Mouse (Mus musculus): Measurements from ENCODE around the gene Tnfaip3. TPM values are rescaled to one million over a fixed set of nuclear protein-coding genes. Genes with fewer than 3 reads are reported as not detected.

The Tnfaip3 gene
- polyA plus RNA-seq, 1 experiment from 2014 or later: 2.4 TPM

DNA sequence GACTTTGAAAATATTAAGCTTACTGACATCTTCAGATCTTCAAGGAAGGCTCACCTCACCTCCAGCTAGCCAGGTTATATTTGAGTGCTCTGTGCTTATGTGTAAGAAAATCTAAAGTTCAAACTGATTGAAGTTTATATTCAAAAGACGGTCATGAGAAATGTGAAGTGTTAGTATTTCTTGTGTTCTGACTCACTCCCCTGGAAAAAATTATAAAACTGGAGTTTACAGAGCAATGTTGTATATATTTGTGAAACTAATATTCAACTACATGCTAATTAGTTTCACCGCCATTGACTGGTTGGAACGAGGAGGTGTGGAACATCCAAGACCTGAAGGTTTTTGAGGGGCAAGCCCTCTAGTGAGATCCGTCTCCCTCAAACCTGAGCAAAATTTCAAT lies 22.5 kb downstream of the Tnfaip3 start:
- Histone ChIP-seq H3K4me2 (no peak overlapping the region), H3K27ac (no peak overlapping the region), H3K27me3 (no peaks in the 10 kb centered on the region), H3K9me3 (replicated peaks) (no peaks in the 10 kb centered on the region), H3K36me3 (no peaks in the 10 kb centered on the region), H3K9ac (no peak overlapping the region), H3K4me3 (no peak overlapping the region), H3K4me1 (replicated peaks) (no peaks in the 10 kb centered on the region)
- 90% methylated on average over 4 of the region's 4 CpGs for WGBS
- no peak for ATAC-seq (replicated peaks; ENCODE audit: insufficient number of reproducible peaks, insufficient read depth, low FRiP score, low read depth)

DNA sequence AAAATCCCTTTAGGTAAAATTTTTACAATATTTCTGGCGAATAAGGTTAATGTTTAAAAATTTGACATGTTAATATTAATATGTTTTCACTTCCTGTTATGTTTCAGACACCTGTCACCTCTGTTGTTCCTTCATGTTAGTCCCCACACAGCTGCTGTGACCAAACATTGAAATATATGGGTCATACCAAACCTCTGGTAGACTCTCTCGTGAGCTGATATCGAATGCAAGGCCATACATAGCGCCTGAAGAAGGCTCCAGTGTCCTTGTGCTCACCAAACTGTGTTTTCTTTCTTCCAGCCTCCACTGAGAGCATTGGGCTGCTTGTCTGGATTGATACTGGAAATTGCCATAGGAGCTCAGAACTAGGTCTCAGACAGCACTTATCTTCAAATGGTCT lies 24.4 kb downstream of the Tnfaip3 start:
- H3K9me3 ChIP-seq (replicated peaks): no peaks in the 10 kb centered on the region
- H3K9ac ChIP-seq: no peak overlapping the region
- H3K4me3 ChIP-seq: no peak overlapping the region
- no peak overlapping the region for H3K4me2 ChIP-seq
- no peaks in the 10 kb centered on the region for H3K27me3 ChIP-seq
- ATAC-seq (replicated peaks; ENCODE audit: insufficient number of reproducible peaks, insufficient read depth, low FRiP score, low read depth): no peak
- H3K27ac ChIP-seq: no peak overlapping the region
- no peaks in the 10 kb centered on the region for H3K36me3 ChIP-seq
- no peaks in the 10 kb centered on the region for H3K4me1 ChIP-seq (replicated peaks)
- WGBS: 85% methylated on average over 4 of the region's 4 CpGs

DNA sequence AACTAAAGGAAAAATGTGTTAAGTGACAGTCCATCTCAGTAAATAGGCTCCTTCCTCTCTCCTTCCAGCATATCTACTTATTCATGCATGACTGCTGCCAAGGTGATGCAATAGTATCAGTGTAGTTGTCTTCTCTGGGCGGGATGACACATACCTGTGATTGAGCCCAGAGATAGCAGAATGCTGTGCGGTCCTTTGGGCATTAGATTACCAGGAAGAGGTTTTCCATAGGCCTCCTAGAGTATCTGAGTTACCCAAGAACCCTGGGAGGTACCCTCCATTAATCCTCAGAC lies 27.6 kb downstream of the Tnfaip3 start:
- H3K36me3 ChIP-seq: no peaks in the 10 kb centered on the region
- H3K4me2 ChIP-seq: no peak overlapping the region
- H3K4me1 ChIP-seq (replicated peaks): no peaks in the 10 kb centered on the region
- no peak overlapping the region for H3K4me3 ChIP-seq
- WGBS: 58% methylated on average over 2 of the region's 2 CpGs
- no peaks in the 10 kb centered on the region for H3K27me3 ChIP-seq
- no peaks in the 10 kb centered on the region for H3K9me3 ChIP-seq (replicated peaks)
- no peak overlapping the region for H3K9ac ChIP-seq
- H3K27ac ChIP-seq: no peak overlapping the region
- ATAC-seq (replicated peaks; ENCODE audit: insufficient number of reproducible peaks, insufficient read depth, low FRiP score, low read depth): no peak

DNA sequence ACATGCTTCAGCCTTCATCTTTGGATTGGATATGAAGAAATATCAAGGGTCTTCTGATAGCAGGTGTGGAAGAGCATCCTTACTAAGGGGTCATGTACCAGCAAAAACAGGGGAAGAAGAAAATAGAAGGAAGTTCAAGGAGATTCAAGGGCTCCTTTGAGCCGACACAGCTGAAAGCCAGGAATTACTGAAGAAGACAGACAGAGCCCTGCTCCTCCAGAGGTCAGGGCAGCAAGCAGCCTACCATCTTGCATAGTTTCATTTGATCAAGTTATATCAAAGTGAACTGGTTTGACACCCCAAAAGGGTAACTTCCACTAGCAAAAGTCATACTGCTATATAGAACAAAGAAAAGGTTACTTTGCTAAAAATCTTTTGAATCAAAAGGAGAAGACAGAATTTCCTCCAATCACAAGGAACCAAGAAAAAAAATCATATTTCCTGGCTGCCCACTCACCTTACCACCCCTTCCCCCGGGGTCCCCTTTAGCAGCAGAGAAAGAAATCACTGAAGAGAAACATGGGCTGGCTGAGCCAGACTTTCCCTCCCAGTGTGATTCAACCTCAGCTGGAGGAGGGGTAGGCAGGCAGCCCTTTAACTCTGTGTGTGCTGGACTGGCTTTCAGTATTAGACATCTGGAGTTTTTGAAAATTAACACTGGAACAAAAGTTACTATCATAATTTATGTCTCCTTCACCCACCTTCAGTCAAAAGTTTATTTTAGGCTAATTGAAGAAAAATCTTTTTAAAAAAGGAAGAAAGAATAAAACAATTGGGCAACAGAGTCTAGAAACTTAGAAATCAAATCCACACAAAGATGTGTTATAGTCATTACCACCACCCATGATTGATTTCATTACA lies 28.2 kb downstream of the Tnfaip3 start:
- Histone ChIP-seq H3K9ac (no peak overlapping the region), H3K4me1 (replicated peaks) (no peaks in the 10 kb centered on the region), H3K9me3 (replicated peaks) (no peaks in the 10 kb centered on the region), H3K4me2 (no peak overlapping the region), H3K36me3 (no peaks in the 10 kb centered on the region), H3K4me3 (no peak overlapping the region), H3K27me3 (no peaks in the 10 kb centered on the region), H3K27ac (no peak overlapping the region)
- 15% methylated on average over 2 of the region's 2 CpGs for WGBS
- no peak for ATAC-seq (replicated peaks; ENCODE audit: insufficient number of reproducible peaks, insufficient read depth, low FRiP score, low read depth)

DNA sequence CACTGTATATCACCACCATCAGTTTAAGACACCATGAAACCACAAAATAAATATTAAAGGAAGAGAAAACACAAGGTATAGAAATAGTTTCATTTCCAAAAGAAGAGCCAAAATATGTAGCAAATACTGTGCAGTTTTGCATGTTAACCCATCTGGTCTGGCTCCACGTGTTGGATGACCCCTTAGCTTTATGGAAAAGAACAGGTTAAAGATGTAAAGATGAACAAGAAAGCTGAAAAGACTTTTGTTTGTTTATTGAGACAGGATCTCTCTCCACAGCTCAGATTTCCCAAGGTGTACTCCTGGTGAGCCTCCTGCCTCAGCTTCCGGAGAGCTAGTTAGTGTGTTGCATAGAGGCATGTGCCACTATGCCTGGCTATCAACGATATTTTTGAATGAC lies 29.9 kb downstream of the Tnfaip3 start:
- H3K9ac ChIP-seq: no peak overlapping the region
- H3K4me1 ChIP-seq (replicated peaks): no peaks in the 10 kb centered on the region
- H3K4me3 ChIP-seq: no peak overlapping the region
- no peaks in the 10 kb centered on the region for H3K27me3 ChIP-seq
- no peak for ATAC-seq (replicated peaks; ENCODE audit: insufficient number of reproducible peaks, insufficient read depth, low FRiP score, low read depth)
- H3K36me3 ChIP-seq: no peaks in the 10 kb centered on the region
- H3K27ac ChIP-seq: no peak overlapping the region
- no peaks in the 10 kb centered on the region for H3K9me3 ChIP-seq (replicated peaks)
- 86% methylated on average over 3 of the region's 3 CpGs for WGBS
- no peak overlapping the region for H3K4me2 ChIP-seq

DNA sequence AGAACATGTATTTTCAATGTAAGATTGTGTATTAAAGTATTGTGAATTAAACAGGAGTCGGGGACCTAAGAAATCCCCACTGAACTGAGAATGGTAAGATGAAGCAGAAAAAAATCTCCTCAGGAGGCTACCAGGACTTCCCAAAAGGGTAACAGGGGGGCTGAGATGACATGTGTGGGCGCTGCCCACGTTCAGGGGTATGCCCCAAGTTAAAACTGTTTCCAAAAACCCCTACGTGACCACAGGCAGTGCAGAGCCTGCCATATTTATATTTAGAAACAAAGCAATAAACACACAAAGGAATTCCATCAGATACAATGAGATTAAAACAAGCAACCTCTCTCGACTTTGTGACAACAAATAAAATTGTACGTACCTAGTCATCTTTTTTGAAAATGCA lies 31.9 kb downstream of the Tnfaip3 start:
- WGBS: 63% methylated on average over 6 of the region's 6 CpGs
- no peak overlapping the region for H3K4me2 ChIP-seq
- H3K27ac ChIP-seq: no peak overlapping the region

DNA sequence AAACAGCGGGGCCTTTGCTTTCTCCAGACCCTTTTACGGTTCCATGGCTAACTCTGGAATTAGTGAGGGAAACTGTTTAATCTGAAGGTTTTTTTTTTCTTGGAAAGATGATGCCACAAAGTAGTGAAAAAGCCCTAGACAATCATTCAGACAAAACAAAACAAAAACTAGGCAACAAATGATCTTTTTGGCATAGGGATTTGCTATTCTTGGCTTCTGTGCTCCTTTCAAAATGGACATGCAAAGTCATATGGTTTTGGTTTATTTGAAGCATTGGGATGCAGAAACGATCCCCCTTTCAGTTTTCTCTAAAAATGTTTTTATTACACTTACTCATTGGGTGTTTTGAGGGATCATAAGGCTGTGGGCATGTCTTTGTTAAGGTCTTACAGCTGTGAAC lies 41.0 kb downstream of the Tnfaip3 start:
- H3K36me3 ChIP-seq: no peaks in the 10 kb centered on the region
- no peak overlapping the region for H3K4me2 ChIP-seq
- H3K4me3 ChIP-seq: no peak overlapping the region
- no peak overlapping the region for H3K27ac ChIP-seq
- ATAC-seq (replicated peaks; ENCODE audit: insufficient number of reproducible peaks, insufficient read depth, low FRiP score, low read depth): no peak
- H3K9ac ChIP-seq: no peak overlapping the region
- no peaks in the 10 kb centered on the region for H3K9me3 ChIP-seq (replicated peaks)
- 67% methylated on average over 3 of the region's 3 CpGs for WGBS
- no peaks in the 10 kb centered on the region for H3K27me3 ChIP-seq
- no peaks in the 10 kb centered on the region for H3K4me1 ChIP-seq (replicated peaks)

More for the DNA sequence above, 31.9 kb downstream of the Tnfaip3 start:
- no peak overlapping the region for H3K9ac ChIP-seq
- no peak overlapping the region for H3K4me3 ChIP-seq
- H3K9me3 ChIP-seq (replicated peaks): no peaks in the 10 kb centered on the region
- no peak for ATAC-seq (replicated peaks; ENCODE audit: insufficient number of reproducible peaks, insufficient read depth, low FRiP score, low read depth)
- H3K36me3 ChIP-seq: no peaks in the 10 kb centered on the region
- no peaks in the 10 kb centered on the region for H3K27me3 ChIP-seq
- no peaks in the 10 kb centered on the region for H3K4me1 ChIP-seq (replicated peaks)

DNA sequence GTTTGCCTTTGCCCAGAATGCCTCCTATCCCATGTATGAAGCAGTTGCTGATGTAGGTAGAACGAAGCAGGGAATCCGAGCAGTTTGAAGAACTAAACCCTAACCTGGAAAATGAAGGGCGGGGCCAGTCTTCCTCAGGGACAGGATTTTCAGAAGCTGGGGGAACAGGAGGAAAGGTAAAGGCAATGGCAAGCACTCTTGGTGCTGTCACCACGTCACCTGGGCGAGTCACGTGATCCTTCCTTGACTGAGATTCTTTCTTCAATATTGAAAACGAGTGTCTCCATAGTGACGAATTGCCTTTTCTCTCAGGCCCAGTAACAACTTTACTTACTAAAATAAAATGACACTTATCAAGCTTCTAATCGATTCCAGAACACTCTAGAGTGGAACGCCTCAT lies 48.6 kb downstream of the Tnfaip3 start:
- no peak overlapping the region for H3K27ac ChIP-seq
- WGBS: 90% methylated on average over 10 of the region's 10 CpGs
- H3K4me1 ChIP-seq (replicated peaks): no peaks in the 10 kb centered on the region
- H3K4me2 ChIP-seq: no peak overlapping the region
- no peaks in the 10 kb centered on the region for H3K9me3 ChIP-seq (replicated peaks)
- no peaks in the 10 kb centered on the region for H3K27me3 ChIP-seq
- H3K9ac ChIP-seq: no peak overlapping the region
- no peak for ATAC-seq (replicated peaks; ENCODE audit: insufficient number of reproducible peaks, insufficient read depth, low FRiP score, low read depth)
- no peaks in the 10 kb centered on the region for H3K36me3 ChIP-seq
- no peak overlapping the region for H3K4me3 ChIP-seq

DNA sequence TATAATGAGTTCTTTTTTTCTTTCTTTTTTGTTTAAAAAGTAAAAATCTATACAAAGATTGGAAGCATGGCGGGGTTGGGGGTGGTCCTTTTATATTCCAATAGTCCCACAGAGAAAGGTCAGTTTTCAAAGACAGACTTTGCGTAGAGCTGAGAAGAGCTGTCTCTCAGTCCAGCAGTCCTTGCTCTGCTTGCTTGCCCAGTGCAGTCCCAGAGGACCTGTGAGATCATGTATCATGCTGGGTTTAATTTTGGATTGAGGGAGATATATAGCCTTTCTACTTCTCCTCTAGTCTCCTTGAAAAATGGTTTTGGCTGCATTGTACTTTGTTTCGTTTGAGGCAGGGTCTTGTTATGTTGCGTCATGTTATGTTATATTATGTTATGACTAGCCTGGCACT lies 49.9 kb downstream of the Tnfaip3 start:
- ATAC-seq (replicated peaks; ENCODE audit: insufficient number of reproducible peaks, insufficient read depth, low FRiP score, low read depth): no peak
- no peak overlapping the region for H3K9ac ChIP-seq
- no peak overlapping the region for H3K4me3 ChIP-seq
- H3K27ac ChIP-seq: no peak overlapping the region
- WGBS: 86% methylated on average over 4 of the region's 4 CpGs
- no peaks in the 10 kb centered on the region for H3K36me3 ChIP-seq
- no peak overlapping the region for H3K4me2 ChIP-seq
- no peaks in the 10 kb centered on the region for H3K4me1 ChIP-seq (replicated peaks)
- no peaks in the 10 kb centered on the region for H3K9me3 ChIP-seq (replicated peaks)
- H3K27me3 ChIP-seq: no peaks in the 10 kb centered on the region

DNA sequence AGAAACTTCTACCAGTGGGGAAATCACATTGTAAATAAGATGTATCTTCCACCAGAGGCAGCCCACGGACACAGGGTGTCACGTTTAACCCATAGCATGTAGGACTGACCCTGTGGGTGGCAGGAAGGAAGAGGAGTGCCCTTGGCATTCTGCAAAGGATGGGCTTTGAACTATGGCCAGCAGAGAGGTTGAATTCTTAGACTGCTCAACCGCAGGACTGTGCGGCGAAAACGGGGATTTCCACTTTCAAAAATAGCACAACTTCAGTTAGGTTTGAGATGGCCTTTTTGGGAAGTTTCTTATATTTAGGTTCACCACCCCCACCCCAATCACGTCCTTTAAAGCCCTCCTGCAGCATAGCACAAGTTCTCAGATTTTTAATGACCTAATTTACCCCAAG lies 50.6 kb downstream of the Tnfaip3 start:
- Histone ChIP-seq H3K4me2 (no peak overlapping the region), H3K9ac (no peak overlapping the region), H3K9me3 (replicated peaks) (no peaks in the 10 kb centered on the region), H3K4me1 (replicated peaks) (no peaks in the 10 kb centered on the region), H3K27ac (no peak overlapping the region), H3K4me3 (no peak overlapping the region), H3K27me3 (no peaks in the 10 kb centered on the region), H3K36me3 (no peaks in the 10 kb centered on the region)
- whole genome bisulfite sequencing: 47% methylated on average over 7 of the region's 7 CpGs
- ATAC-seq (replicated peaks; ENCODE audit: insufficient number of reproducible peaks, insufficient read depth, low FRiP score, low read depth): no peak

DNA sequence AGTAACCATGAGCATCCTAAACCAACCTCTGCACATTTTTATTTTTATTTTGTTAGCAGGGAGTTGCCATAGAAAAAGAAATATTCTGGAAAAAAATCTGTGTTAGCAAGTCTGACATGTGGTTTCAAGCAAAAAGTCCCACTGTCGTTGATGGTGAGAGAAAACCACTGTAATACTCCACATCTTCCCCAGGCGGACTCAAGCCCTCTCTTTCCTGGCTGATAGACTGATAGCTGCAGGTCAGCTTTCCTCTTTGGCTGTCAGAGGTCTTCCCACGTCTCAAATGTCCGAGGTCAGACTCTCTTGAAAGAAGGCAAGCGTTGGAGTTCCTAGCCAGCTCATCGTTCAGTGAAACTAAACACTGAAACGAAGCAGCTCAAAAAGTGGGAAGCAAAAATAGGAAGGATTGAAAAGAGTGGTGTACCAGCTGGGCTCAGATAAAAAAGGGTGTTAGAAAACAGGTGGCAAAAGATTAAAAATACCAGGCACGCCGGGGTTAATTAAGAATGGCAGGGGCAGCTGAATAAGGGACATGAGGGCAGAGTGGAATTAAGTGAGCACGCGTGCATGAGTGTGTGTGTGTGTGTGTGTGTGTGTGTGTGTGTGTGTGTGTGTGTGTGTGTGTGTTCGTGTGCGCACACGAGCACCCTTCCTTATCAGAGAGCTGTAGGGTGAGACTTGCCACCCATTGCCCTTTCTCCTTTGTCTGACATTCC lies 55.5 kb downstream of the Tnfaip3 start:
- no peak overlapping the region for H3K4me3 ChIP-seq
- no peak overlapping the region for H3K9ac ChIP-seq
- no peaks in the 10 kb centered on the region for H3K36me3 ChIP-seq
- no peak for ATAC-seq (replicated peaks; ENCODE audit: insufficient number of reproducible peaks, insufficient read depth, low FRiP score, low read depth)
- no peak overlapping the region for H3K4me2 ChIP-seq
- WGBS: 52% methylated on average over 14 of the region's 14 CpGs
- H3K27ac ChIP-seq: no peak overlapping the region
- H3K4me1 ChIP-seq (replicated peaks): no peaks in the 10 kb centered on the region
- no peaks in the 10 kb centered on the region for H3K27me3 ChIP-seq
- H3K9me3 ChIP-seq (replicated peaks): no peaks in the 10 kb centered on the region

DNA sequence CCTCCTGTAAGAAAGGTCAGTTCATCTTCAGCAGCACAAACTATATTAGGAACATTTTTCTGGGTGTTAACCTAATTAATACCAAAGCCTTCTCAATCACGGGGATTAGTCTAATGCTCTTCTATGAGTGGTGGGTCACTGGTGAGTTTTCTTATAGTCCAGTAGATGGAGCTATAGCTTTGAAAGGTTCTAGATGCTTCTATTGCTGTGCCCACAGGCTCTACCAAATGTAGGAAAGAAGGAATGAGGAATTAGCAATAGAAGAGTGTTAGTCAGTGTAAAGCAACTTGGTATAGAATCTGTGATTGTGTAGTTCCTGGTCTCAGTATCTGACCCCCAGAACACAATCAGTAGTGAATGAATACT lies 61.8 kb downstream of the Tnfaip3 start:
- H3K4me2 ChIP-seq: no peak overlapping the region
- ATAC-seq (replicated peaks; ENCODE audit: insufficient number of reproducible peaks, insufficient read depth, low FRiP score, low read depth): no peak

More for the DNA sequence above, 61.8 kb downstream of the Tnfaip3 start:
- Histone ChIP-seq H3K4me1 (replicated peaks) (no peaks in the 10 kb centered on the region), H3K27me3 (no peaks in the 10 kb centered on the region), H3K9me3 (replicated peaks) (no peaks in the 10 kb centered on the region), H3K4me3 (no peak overlapping the region), H3K36me3 (no peaks in the 10 kb centered on the region), H3K27ac (no peak overlapping the region), H3K9ac (no peak overlapping the region)
- 9% methylated on average over 1 of the region's 1 CpGs for WGBS

All from heart, embryonic 15.5 days (tissue).